Mouse (Mus musculus) stomach, postnatal 0 days (tissue): ENCODE measurements around the gene Mpp6. TPM values are rescaled to one million over a fixed set of nuclear protein-coding genes. Genes with fewer than 3 reads are reported as not detected.

Experiments used
- ATAC-seq: fragments of 200-750 bp; cut with Nextera tagmentation; 2 replicates; pipeline ENCODE4 v1.8.0; 2017; ENCODE audit not compliant: low FRiP score, low TSS enrichment
- DNase-seq: peaks from one replicate; pipeline ENCODE4 v3.0.0-alpha.2; 2016; ENCODE audit warnings: low spot score
- H3K27ac ChIP-seq: fragments of 300-500 bp; sonication (generic); replicated peaks from 2 replicates; pipeline ENCODE4 v1.5.1; 2014; ENCODE audit warnings: mild to moderate bottlenecking, control low read depth
- H3K27me3 ChIP-seq: fragments of 300-500 bp; sonication (generic); 2 replicates; pipeline ENCODE4 v1.6.1; 2014; ENCODE audit warnings: low read length; ENCODE audit not compliant: control insufficient read depth, insufficient read depth
- H3K36me3 ChIP-seq: fragments of 300-500 bp; sonication (generic); 2 replicates; pipeline ENCODE4 v1.6.1; 2014; ENCODE audit warnings: low read length, mixed read lengths; ENCODE audit not compliant: control insufficient read depth, insufficient read depth
- H3K4me1 ChIP-seq: fragments of 300-500 bp; sonication (generic); replicated peaks from 2 replicates; pipeline ENCODE4 v1.6.1; 2014; ENCODE audit warnings: antibody characterized with exemption; ENCODE audit not compliant: control insufficient read depth, insufficient read depth
- H3K4me2 ChIP-seq: fragments of 300-500 bp; sonication (generic); replicated peaks from 2 replicates; pipeline ENCODE4 v1.6.1; 2014; ENCODE audit warnings: low read depth, mild to moderate bottlenecking, control low read depth, moderate library complexity
- H3K4me3 ChIP-seq: fragments of 300-500 bp; sonication (generic); 2 replicates; pipeline ENCODE4 v1.5.1; 2014; ENCODE audit warnings: low read depth, low read length, control low read depth
- H3K9ac ChIP-seq: fragments of 300-500 bp; sonication (generic); 2 replicates; pipeline ENCODE4 v1.6.1; 2014; ENCODE audit warnings: mild to moderate bottlenecking, low read length, control low read depth, mixed read lengths
- H3K9me3 ChIP-seq: fragments of 300-500 bp; sonication (generic); 2 replicates; pipeline ENCODE4 v1.6.1; 2016; ENCODE audit warnings: low read length; ENCODE audit not compliant: control insufficient read depth
- CTCF ChIP-seq: IDR thresholded peaks from 2 replicates; pipeline ENCODE4 v1.5.1; 2016; ENCODE audit warnings: antibody characterized with exemption, low read depth, mild to moderate bottlenecking, moderate library complexity
- EP300 ChIP-seq: optimal IDR thresholded peaks from 2 replicates; pipeline ENCODE3; 2016; ENCODE audit warnings: antibody characterized with exemption
- WGBS: fragments of 180-500 bp; shearing (Covaris S2); extraction: QIAGEN DNeasy Blood & Tissue Kit; methylation state at CpG from one replicate; pipeline ENCODE4 v1.1.7; 2014; 5-methylcytosine and 5-hydroxymethylcytosine counted together
- polyA plus RNA-seq: library from polyadenylated mRNA; unstranded; fragments of >200 nt; fragmentation: Nextera tagmentation; extraction: Ambion mirVana; gene quantifications from 2 replicates; pipeline ENCODE4 v1.2.1, GENCODE M21; 2015

The Mpp6 gene
- polyA plus RNA-seq, 1 experiment from 2014 or later: 28.1 TPM

DNA sequence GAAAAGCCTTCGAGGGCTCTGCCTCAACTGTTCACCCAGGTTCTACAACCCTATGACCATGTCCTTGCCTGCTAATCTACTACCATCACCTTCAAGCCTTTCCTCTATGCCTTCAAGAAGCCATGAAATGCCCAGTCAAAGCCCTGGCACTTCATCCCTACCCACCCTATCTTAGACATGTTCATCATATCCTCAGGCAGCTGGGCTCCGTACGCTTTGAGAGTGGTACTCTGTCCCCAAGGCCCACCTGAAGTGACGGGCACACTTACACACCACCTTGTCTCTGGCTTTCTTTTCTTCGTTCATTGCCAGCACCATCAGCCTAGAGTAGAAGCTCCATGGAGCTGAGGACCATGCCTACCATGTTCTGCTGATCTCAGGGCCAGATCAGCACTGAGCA is 121.2 kb downstream of the Mpp6 start:
- 87% methylated on average over 5 of the region's 5 CpGs for WGBS

DNA sequence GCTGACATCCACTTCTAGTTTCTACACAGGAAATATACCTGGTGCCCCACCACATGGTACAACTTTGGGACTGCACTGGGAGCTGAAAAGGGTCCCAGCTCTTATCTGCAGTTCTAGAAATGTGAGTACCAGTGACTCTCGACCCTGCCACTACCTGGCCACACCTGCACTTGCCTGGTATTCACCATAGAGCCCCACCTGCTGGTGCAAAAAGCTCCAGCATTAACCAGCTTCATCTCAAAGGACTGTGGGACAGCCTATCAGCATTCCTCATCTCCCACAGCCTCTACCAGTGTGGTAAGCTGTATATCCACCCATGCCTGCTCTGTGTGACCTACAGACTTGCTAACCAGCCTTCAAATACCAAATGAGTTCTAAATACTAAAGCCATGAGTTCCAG is 122.9 kb downstream of the Mpp6 start:
- Histone ChIP-seq H3K4me1 (no peaks in the 10 kb centered on the region), H3K36me3 (no peaks in the 10 kb centered on the region), H3K27ac (no peak overlapping the region), H3K4me3 (no peak overlapping the region), H3K4me2 (no peak overlapping the region), H3K27me3 (no peaks in the 10 kb centered on the region), H3K9ac (no peak overlapping the region), H3K9me3 (no peaks in the 10 kb centered on the region)
- WGBS: 19% methylated on average over 1 of the region's 1 CpGs
- ATAC-seq (no peak), DNase-seq (no peak)
- TF ChIP-seq CTCF (peak; percentile 44), EP300 (no peak)

More for the DNA sequence above, 121.2 kb downstream of the Mpp6 start:
- no peaks in the 10 kb centered on the region for H3K27me3 ChIP-seq
- ATAC-seq (no peak), DNase-seq (no peak)
- no peaks in the 10 kb centered on the region for H3K36me3 ChIP-seq
- H3K9ac ChIP-seq: no peak overlapping the region
- H3K4me3 ChIP-seq: no peak overlapping the region
- H3K4me1 ChIP-seq: no peaks in the 10 kb centered on the region
- TF ChIP-seq CTCF: no peak
- TF ChIP-seq EP300: no peak
- no peak overlapping the region for H3K27ac ChIP-seq
- H3K4me2 ChIP-seq: no peak overlapping the region
- no peaks in the 10 kb centered on the region for H3K9me3 ChIP-seq

DNA sequence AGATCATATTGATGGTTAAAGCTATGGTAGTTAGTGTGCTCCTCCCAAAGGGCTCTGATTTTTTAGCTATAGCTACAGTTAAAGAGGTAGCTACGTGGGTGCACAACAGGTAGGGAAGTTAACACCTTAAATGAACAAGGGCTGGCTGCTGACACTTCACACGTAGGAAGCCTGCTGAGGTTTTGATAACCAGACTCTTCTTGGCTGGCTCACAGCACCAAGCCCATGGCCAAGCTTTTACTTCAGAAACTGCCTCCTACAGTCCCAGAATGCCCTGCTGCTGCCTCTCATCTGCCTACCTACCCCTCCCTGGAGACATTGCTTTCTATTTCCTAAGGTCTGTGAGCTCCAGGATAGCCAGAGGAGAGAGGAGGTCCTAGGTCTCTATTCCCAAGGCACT is 127.9 kb downstream of the Mpp6 start:
- 59% methylated on average over 2 of the region's 2 CpGs for WGBS
- TF ChIP-seq EP300 (no peak), CTCF (no peak)
- no peaks in the 10 kb centered on the region for H3K4me1 ChIP-seq
- no peak overlapping the region for H3K9ac ChIP-seq
- H3K9me3 ChIP-seq: no peaks in the 10 kb centered on the region
- no peaks in the 10 kb centered on the region for H3K36me3 ChIP-seq
- H3K27ac ChIP-seq: no peak overlapping the region
- H3K4me2 ChIP-seq: no peak overlapping the region
- ATAC-seq (no peak), DNase-seq (no peak)
- no peaks in the 10 kb centered on the region for H3K27me3 ChIP-seq
- H3K4me3 ChIP-seq: no peak overlapping the region

DNA sequence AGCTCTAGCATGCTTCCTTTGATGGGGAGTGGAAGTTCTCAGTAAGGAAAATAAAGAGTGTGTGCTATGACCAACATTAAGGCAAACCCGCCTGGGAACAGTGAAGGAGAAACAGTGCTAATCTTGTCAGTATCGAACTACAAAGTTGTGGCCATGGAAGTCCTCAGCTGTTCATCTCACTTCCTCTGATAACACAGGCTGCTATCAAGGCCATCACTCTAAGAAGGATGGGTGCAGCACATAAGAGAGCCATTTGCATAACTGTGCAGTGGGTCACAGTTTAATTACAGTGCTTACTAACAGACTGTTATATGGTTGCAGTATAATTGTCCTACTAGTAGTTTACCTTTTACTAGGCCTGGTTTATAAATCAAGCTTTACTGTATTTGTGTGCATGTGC is 129.9 kb downstream of the Mpp6 start:
- H3K27ac ChIP-seq: no peak overlapping the region
- H3K4me2 ChIP-seq: no peak overlapping the region
- TF ChIP-seq EP300 (no peak), CTCF (no peak)
- WGBS: 86% methylated on average over 2 of the region's 2 CpGs
- ATAC-seq: no peak
- DNase-seq: no peak
- no peak overlapping the region for H3K4me3 ChIP-seq
- H3K27me3 ChIP-seq: no peaks in the 10 kb centered on the region
- no peaks in the 10 kb centered on the region for H3K9me3 ChIP-seq
- no peaks in the 10 kb centered on the region for H3K36me3 ChIP-seq
- no peaks in the 10 kb centered on the region for H3K4me1 ChIP-seq
- H3K9ac ChIP-seq: no peak overlapping the region

DNA sequence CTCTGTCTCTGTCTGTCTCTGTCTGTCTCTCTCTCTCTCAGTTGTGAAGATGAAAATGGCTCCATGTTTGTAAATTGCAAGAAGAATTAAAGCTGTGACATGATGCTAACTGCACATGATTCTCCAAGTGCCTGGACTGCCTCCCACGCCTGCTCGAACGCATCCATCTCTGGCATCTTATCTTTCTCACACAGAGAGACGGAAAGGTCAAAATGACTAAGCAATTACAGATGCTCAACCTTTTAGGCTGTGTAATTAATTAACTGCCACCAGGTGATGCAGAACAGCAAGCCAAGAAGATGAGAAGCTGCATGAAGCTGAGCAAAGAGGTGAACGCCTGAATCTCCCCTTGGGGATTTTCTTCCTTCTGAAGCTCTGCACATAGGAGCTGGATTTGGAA is 130.4 kb downstream of the Mpp6 start:
- no peak for TF ChIP-seq EP300
- no peak for TF ChIP-seq CTCF
- Histone ChIP-seq H3K27ac (no peak overlapping the region), H3K9me3 (no peaks in the 10 kb centered on the region), H3K4me2 (no peak overlapping the region), H3K27me3 (no peaks in the 10 kb centered on the region), H3K4me1 (no peaks in the 10 kb centered on the region), H3K4me3 (no peak overlapping the region), H3K9ac (no peak overlapping the region), H3K36me3 (no peaks in the 10 kb centered on the region)
- 69% methylated on average over 5 of the region's 5 CpGs for WGBS
- DNase-seq (no peak), ATAC-seq (no peak)

DNA sequence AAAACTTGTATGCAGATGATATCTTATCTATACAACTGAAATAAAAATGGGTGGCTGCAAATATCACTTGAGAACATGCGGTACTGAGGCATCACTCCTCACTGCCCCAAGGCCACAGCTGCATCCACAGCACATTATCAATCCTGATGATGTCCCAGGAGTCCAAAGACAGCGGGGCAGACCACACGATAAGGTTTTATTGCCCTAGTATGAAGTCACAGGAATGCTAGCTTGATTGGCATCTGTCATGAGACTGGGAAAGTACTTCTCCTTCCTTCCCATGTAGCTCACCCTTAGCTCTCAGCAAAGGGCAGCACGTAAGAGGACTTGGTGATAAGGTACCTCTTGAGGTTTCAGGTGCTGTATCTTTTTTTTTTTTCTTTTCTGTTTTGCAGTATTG is 134.1 kb downstream of the Mpp6 start:
- DNase-seq (no peak), ATAC-seq (no peak)
- Histone ChIP-seq H3K9me3 (no peaks in the 10 kb centered on the region), H3K4me1 (no peaks in the 10 kb centered on the region), H3K27ac (no peak overlapping the region), H3K27me3 (no peaks in the 10 kb centered on the region), H3K36me3 (no peaks in the 10 kb centered on the region), H3K9ac (no peak overlapping the region), H3K4me3 (no peak overlapping the region), H3K4me2 (no peak overlapping the region)
- 80% methylated on average over 4 of the region's 4 CpGs for WGBS
- TF ChIP-seq EP300: no peak
- no peak for TF ChIP-seq CTCF
